Mouse (Mus musculus): Measurements from ENCODE around the gene Npas2. TPM values are rescaled to one million over a fixed set of nuclear protein-coding genes. Genes with fewer than 3 reads are reported as not detected.

Npas2 gene
- polyA plus RNA-seq, 1 experiment, result 9.6 TPM

- Histone ChIP-seq H3K4me1 (ENCODE audit: control insufficient read depth, insufficient read depth, low read length) (no peaks in the 10 kb centered on the region), H3K4me3 (replicated peaks; ENCODE audit: extremely low read depth, low read depth, low read length) (no peak overlapping the region)
- TF ChIP-seq CTCF (IDR thresholded peaks at IDR 0.05; ENCODE audit: insufficient read depth, low read length), result no peak
- TF ChIP-seq POLR2A (IDR thresholded peaks at IDR 0.05; ENCODE audit: borderline replicate concordance, extremely low read depth, low read depth, low read length), result no peak
- 77% methylated on average over 8 of the region's 8 CpGs for WGBS
- DNase-seq, result no peak
Observed at GRCm38 (mm10) chr1:39336788-39337187, 143.3 kb downstream of the Npas2 start.

GRCm38 (mm10) chr1:39338831-39339230, 145.3 kb downstream of the Npas2 start:
- no peak for DNase-seq
- Histone ChIP-seq H3K4me1 (ENCODE audit: control insufficient read depth, insufficient read depth, low read length) (no peaks in the 10 kb centered on the region), H3K4me3 (replicated peaks; ENCODE audit: extremely low read depth, low read depth, low read length) (no peak overlapping the region)
- 74% methylated on average over 10 of the region's 10 CpGs for WGBS
- TF ChIP-seq POLR2A (IDR thresholded peaks at IDR 0.05; ENCODE audit: borderline replicate concordance, extremely low read depth, low read depth, low read length) (no peak), CTCF (IDR thresholded peaks at IDR 0.05; ENCODE audit: insufficient read depth, low read length) (no peak)

- TF ChIP-seq POLR2A (IDR thresholded peaks at IDR 0.05; ENCODE audit: borderline replicate concordance, extremely low read depth, low read depth, low read length), result no peak
- TF ChIP-seq CTCF (IDR thresholded peaks at IDR 0.05; ENCODE audit: insufficient read depth, low read length), result no peak
- Histone ChIP-seq H3K4me1 (ENCODE audit: control insufficient read depth, insufficient read depth, low read length) (no peaks in the 10 kb centered on the region), H3K4me3 (replicated peaks; ENCODE audit: extremely low read depth, low read depth, low read length) (no peak overlapping the region)
- WGBS, result 55% methylated on average over 5 of the region's 5 CpGs
- no peak for DNase-seq
Observed at GRCm38 (mm10) chr1:39339455-39339854, 145.9 kb downstream of the Npas2 start.

GRCm38 (mm10) chr1:39340156-39340555, 146.6 kb downstream of the Npas2 start:
- no peaks in the 10 kb centered on the region for H3K4me1 ChIP-seq (ENCODE audit: control insufficient read depth, insufficient read depth, low read length)
- H3K4me3 ChIP-seq (replicated peaks; ENCODE audit: extremely low read depth, low read depth, low read length), result no peak overlapping the region
- TF ChIP-seq POLR2A (IDR thresholded peaks at IDR 0.05; ENCODE audit: borderline replicate concordance, extremely low read depth, low read depth, low read length) (no peak), CTCF (IDR thresholded peaks at IDR 0.05; ENCODE audit: insufficient read depth, low read length) (no peak)
- no peak for DNase-seq
- 42% methylated on average over 6 of the region's 6 CpGs for WGBS

GRCm38 (mm10) chr1:39340647-39341046, 147.1 kb downstream of the Npas2 start:
- Histone ChIP-seq H3K4me1 (ENCODE audit: control insufficient read depth, insufficient read depth, low read length) (no peaks in the 10 kb centered on the region), H3K4me3 (replicated peaks; ENCODE audit: extremely low read depth, low read depth, low read length) (no peak overlapping the region)
- TF ChIP-seq CTCF (IDR thresholded peaks at IDR 0.05; ENCODE audit: insufficient read depth, low read length), result peak; percentile 69
- no peak for TF ChIP-seq POLR2A (IDR thresholded peaks at IDR 0.05; ENCODE audit: borderline replicate concordance, extremely low read depth, low read depth, low read length)
- WGBS, result 12% methylated on average over 8 of the region's 8 CpGs
- peak; percentile 48 for DNase-seq

GRCm38 (mm10) chr1:39341807-39342206, 148.3 kb downstream of the Npas2 start:
- no peak for DNase-seq
- WGBS, result 72% methylated on average over 4 of the region's 4 CpGs

GRCm38 (mm10) chr1:39343242-39343641, 149.7 kb downstream of the Npas2 start:
- DNase-seq, result no peak
- WGBS, result 82% methylated on average over 5 of the region's 5 CpGs
- no peak overlapping the region for H3K4me3 ChIP-seq (replicated peaks; ENCODE audit: extremely low read depth, low read depth, low read length)
- no peak for TF ChIP-seq CTCF (IDR thresholded peaks at IDR 0.05; ENCODE audit: insufficient read depth, low read length)
- no peak for TF ChIP-seq POLR2A (IDR thresholded peaks at IDR 0.05; ENCODE audit: borderline replicate concordance, extremely low read depth, low read depth, low read length)
- no peaks in the 10 kb centered on the region for H3K4me1 ChIP-seq (ENCODE audit: control insufficient read depth, insufficient read depth, low read length)

More at GRCm38 (mm10) chr1:39341807-39342206, 148.3 kb downstream of the Npas2 start:
- H3K4me1 ChIP-seq (ENCODE audit: control insufficient read depth, insufficient read depth, low read length), result no peaks in the 10 kb centered on the region
- no peak for TF ChIP-seq POLR2A (IDR thresholded peaks at IDR 0.05; ENCODE audit: borderline replicate concordance, extremely low read depth, low read depth, low read length)
- no peak overlapping the region for H3K4me3 ChIP-seq (replicated peaks; ENCODE audit: extremely low read depth, low read depth, low read length)

- no peak for TF ChIP-seq CTCF (IDR thresholded peaks at IDR 0.05; ENCODE audit: insufficient read depth, low read length)
- TF ChIP-seq POLR2A (IDR thresholded peaks at IDR 0.05; ENCODE audit: borderline replicate concordance, extremely low read depth, low read depth, low read length), result no peak
- Histone ChIP-seq H3K4me3 (replicated peaks; ENCODE audit: extremely low read depth, low read depth, low read length) (no peak overlapping the region), H3K4me1 (ENCODE audit: control insufficient read depth, insufficient read depth, low read length) (no peaks in the 10 kb centered on the region)
- no peak for DNase-seq
- WGBS, result 63% methylated on average over 21 of the region's 21 CpGs
Observed at GRCm38 (mm10) chr1:39344981-39345600, 151.6 kb downstream of the Npas2 start.

GRCm38 (mm10) chr1:39349001-39349400, 155.5 kb downstream of the Npas2 start:
- H3K4me3 ChIP-seq (replicated peaks; ENCODE audit: extremely low read depth, low read depth, low read length), result no peak overlapping the region
- no peak for DNase-seq
- no peaks in the 10 kb centered on the region for H3K4me1 ChIP-seq (ENCODE audit: control insufficient read depth, insufficient read depth, low read length)
- 63% methylated on average over 1 of the region's 1 CpGs for WGBS
- no peak for TF ChIP-seq CTCF (IDR thresholded peaks at IDR 0.05; ENCODE audit: insufficient read depth, low read length)
- no peak for TF ChIP-seq POLR2A (IDR thresholded peaks at IDR 0.05; ENCODE audit: borderline replicate concordance, extremely low read depth, low read depth, low read length)

GRCm38 (mm10) chr1:39349427-39349826, 155.9 kb downstream of the Npas2 start:
- Histone ChIP-seq H3K4me3 (replicated peaks; ENCODE audit: extremely low read depth, low read depth, low read length) (no peak overlapping the region), H3K4me1 (ENCODE audit: control insufficient read depth, insufficient read depth, low read length) (no peaks in the 10 kb centered on the region)
- WGBS, result 80% methylated on average over 7 of the region's 7 CpGs
- no peak for DNase-seq
- TF ChIP-seq CTCF (IDR thresholded peaks at IDR 0.05; ENCODE audit: insufficient read depth, low read length) (no peak), POLR2A (IDR thresholded peaks at IDR 0.05; ENCODE audit: borderline replicate concordance, extremely low read depth, low read depth, low read length) (no peak)

Measured in lung, adult 2 months (tissue).